Mouse (Mus musculus): ENCODE measurements around the gene Gcdh.

Gcdh gene

DNA sequence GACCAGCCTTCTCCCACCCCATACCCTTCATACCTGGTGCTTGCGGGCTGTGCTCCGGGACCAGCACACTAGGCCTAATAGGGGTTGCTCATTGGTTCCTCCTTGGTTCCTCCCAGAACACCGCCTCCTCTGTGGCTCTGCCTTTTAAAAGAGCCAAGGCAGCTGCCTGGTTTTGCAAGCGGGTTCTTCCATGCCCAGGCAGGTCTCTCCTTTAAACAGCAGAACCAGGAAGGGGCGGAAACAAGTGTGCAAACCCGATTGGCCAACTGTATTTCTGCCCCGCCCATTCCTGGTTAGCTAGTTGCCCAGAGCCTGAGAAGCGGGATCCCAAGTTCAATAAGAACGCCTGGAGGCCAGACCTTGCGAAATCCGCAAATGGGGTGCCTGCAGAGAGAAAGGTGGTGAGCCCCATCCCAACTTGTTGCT, at the start of gene Gcdh:
Gene Gcdh, minus strand, starts transcription at position 213 of the 426 bp plus-strand sequence.
- peak; percentile 96 for DNase-seq (ENCODE audit: extremely low read depth, low read depth)

GRCm38 (mm10) chr8:84937620-84938485, 44.1 kb upstream of the Gcdh start:
- DNase-seq (ENCODE audit: extremely low read depth, low read depth), result no peak

- DNase-seq (ENCODE audit: extremely low read depth, low read depth), result no peak
Measured at GRCm38 (mm10) chr8:84936962-84937546, 43.3 kb upstream of the Gcdh start, which contains the start of gene Mast1. TSS of gene Mast1 (minus strand) at chr8:84937359.

GRCm38 (mm10) chr8:84936041-84936961, 42.6 kb upstream of the Gcdh start:
- no peak for DNase-seq (ENCODE audit: extremely low read depth, low read depth)

GRCm38 (mm10) chr8:84935489-84935888, 41.8 kb upstream of the Gcdh start:
- no peak for DNase-seq (ENCODE audit: extremely low read depth, low read depth)

DNA sequence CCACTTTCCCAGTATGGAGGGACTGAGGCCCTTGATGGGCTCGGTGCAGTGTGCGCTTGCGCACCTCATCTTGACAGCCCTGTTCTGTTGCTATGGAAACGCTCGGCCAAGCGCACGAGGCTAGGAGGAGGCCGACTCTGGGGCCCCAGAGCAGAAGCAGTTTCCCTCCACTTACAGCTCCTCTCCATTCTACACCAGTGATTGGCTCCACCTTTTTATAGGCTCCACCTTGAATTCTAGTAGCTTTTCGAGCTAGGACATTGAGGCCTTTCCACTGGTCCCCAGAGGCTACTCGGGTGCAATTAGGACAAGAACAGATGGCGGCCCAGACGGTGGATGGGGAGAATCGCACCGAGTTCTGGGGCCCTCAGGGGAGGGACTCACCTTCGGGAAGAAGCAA, 41.1 kb upstream of the Gcdh start:
- no peak for DNase-seq (ENCODE audit: extremely low read depth, low read depth)

- no peak for DNase-seq (ENCODE audit: extremely low read depth, low read depth)
Measured at GRCm38 (mm10) chr8:84933767-84934559, 40.2 kb upstream of the Gcdh start.

GRCm38 (mm10) chr8:84930582-84930981, 36.9 kb upstream of the Gcdh start:
- no peak for DNase-seq (ENCODE audit: extremely low read depth, low read depth)

- no peak for DNase-seq (ENCODE audit: extremely low read depth, low read depth)
Measured at GRCm38 (mm10) chr8:84928456-84929306, 35.0 kb upstream of the Gcdh start.

- no peak for DNase-seq (ENCODE audit: extremely low read depth, low read depth)
Measured at GRCm38 (mm10) chr8:84927513-84927912, 33.8 kb upstream of the Gcdh start.

- no peak for DNase-seq (ENCODE audit: extremely low read depth, low read depth)
Measured at GRCm38 (mm10) chr8:84925557-84925956, 31.8 kb upstream of the Gcdh start.

GRCm38 (mm10) chr8:84921596-84921995, 27.9 kb upstream of the Gcdh start:
- no peak for DNase-seq (ENCODE audit: extremely low read depth, low read depth)

DNA sequence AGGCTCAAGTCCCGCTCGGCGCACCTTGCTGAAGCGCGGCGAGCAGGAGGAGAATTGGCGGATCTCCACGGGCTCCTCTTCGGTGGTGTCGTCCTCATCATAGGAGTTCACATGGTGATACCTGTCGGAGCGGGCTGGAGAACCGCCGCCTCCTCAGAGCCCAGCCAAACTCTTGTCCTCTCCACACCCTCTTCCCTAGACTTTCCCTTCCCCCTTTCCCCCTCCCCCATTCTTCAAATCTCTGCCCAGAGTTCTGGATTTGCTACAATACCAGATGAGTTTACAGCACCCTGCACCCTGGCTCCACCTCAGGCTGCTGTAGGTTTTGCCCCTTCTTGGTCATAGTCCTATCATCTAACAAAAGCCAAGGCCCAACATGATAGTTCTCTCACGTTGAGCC, 24.9 kb upstream of the Gcdh start:
- no peak for DNase-seq (ENCODE audit: extremely low read depth, low read depth)

DNA sequence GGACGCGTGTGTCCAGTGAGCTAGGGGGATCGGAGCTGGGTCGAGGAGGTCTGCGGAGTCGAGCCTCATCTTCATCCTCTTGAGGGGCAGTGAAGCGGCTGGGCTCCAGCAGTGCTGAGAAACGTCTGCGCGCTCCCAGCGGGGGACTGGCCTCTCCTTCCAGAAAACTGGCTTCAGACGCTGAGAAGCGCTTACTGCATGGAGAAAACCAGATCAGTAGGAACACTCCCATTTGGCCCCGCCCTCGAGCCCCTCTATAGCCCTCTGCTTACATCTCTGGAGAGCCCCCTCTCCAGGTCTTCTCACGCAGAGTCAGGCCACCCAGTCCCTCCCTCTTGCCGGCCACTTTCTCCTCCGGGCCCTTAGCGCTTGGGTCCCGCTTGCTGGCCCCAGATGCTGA, 24.1 kb upstream of the Gcdh start:
- no peak for DNase-seq (ENCODE audit: extremely low read depth, low read depth)

GRCm38 (mm10) chr8:84915269-84915668, 21.5 kb upstream of the Gcdh start:
- DNase-seq (ENCODE audit: extremely low read depth, low read depth), result no peak

DNA sequence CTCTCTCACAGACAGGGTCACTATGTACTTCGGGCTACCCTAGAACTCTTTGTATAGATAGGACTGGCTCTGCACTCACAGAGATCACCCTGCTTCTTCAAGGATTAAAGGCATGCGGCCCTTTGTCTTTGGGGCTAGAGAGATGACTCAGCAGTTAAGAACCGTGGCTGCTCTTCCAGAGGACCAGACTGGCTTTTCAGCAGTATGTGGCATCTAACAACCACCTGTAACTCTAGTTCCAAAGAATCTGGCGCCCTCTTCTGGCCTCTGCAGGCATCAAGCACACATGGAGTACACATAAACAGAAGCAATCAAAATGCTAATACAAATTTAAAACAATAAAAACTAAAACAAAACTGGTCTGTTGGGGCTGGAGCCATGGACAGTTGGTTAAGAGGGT, 20.2 kb upstream of the Gcdh start:
- DNase-seq (ENCODE audit: extremely low read depth, low read depth), result peak; percentile 84

GRCm38 (mm10) chr8:84913502-84913900, 19.8 kb upstream of the Gcdh start:
- DNase-seq (ENCODE audit: extremely low read depth, low read depth), result peak; percentile 76

GRCm38 (mm10) chr8:84912895-84913501, 19.3 kb upstream of the Gcdh start:
- no peak for DNase-seq (ENCODE audit: extremely low read depth, low read depth)

DNA sequence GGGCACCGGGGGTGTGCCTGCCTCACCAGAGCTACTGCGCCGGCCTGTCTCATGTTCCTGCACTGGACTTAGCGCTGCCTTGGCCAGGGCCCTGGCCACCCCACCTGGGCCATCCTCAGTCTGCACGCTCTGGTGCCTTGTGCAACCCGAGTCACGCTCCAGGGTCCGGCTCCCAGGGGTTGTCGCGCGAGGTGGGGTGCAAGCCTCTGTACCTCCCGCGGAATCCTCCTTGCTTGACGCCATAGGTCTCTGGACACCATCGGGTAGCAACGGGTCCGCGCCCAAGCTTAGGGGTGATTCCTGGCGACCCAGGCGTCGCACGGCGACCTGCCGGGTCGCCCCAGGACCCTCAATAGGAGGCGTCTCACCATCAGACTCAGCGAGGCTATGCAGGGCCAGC, 18.7 kb upstream of the Gcdh start:
- no peak for DNase-seq (ENCODE audit: extremely low read depth, low read depth)

DNA sequence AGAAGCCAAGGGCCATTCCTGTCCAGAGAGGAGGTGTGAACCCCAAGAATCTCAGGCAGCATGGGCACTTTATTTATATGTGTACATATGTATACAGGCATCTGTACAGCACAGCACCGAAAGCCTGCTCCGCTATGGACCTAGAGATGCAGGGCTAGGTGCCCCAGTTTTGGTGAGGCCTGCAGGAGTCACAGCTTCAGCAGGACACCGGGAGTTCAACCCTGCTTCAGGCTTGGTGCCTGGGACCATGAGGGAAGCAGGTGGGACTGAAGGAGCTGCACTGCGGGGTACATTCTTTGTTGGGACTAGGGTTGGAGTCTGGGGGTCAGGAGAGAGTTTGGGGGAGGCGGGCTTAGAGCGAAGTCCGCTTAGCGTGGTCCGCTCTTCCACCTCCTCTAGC, 18.1 kb upstream of the Gcdh start:
- DNase-seq (ENCODE audit: extremely low read depth, low read depth), result no peak

Data from MEL-GATA-1-ER (cell line).